Mouse (Mus musculus) C2C12 (cell line): ENCODE measurements at regions not wholly inside any gene's neighbourhood (a gene's known extent, or its start where the extent isn't known, plus 50 kb on each side); places are given as distances from the start of the nearest gene placed in this dataset.

ENCODE experiments used
- CEBPB ChIP-seq: IDR thresholded peaks from one replicate; pipeline ENCODE4 v1.6.1; 2011; ENCODE audit warnings: low read depth, mild to moderate bottlenecking, control low read depth, moderate library complexity
- CTCF ChIP-seq: IDR thresholded peaks from one replicate; pipeline ENCODE4 v1.5.1; 2011; ENCODE audit not compliant: control insufficient read depth, insufficient read depth, insufficient read length
- FOSL1 ChIP-seq: IDR thresholded peaks from one replicate; pipeline ENCODE4 v1.8.0; 2011; ENCODE audit warnings: mild to moderate bottlenecking, low read length; ENCODE audit not compliant: poor library complexity, insufficient read depth, severe bottlenecking
- MAX ChIP-seq: IDR thresholded peaks from one replicate; pipeline ENCODE4 v1.6.1; 2011; ENCODE audit warnings: mild to moderate bottlenecking, control low read depth
- MYOD1 ChIP-seq: IDR thresholded peaks from one replicate; pipeline ENCODE4 v1.6.1; 2011; ENCODE audit warnings: low read depth; ENCODE audit not compliant: control insufficient read depth, insufficient read length
- MYOG ChIP-seq: IDR thresholded peaks from one replicate; pipeline ENCODE4 v1.6.1; 2011; ENCODE audit not compliant: control insufficient read depth, insufficient read length; ENCODE audit errors: extremely low read depth
- USF1 ChIP-seq: IDR thresholded peaks from one replicate; pipeline ENCODE4 v1.6.1; 2011; ENCODE audit warnings: low read depth, mild to moderate bottlenecking, control low read depth, moderate library complexity

- TF ChIP-seq USF1 (no peak), CEBPB (no peak), CTCF (no peak), MYOD1 (no peak), MAX (no peak), MYOG (no peak), FOSL1 (no peak)
Measured at GRCm38 (mm10) chr10:99840179-99840876, 80.9 kb upstream of the Csl start.
